Mouse (Mus musculus) limb, embryonic 10.5 days (tissue): ENCODE results near the gene Frrs1l. TPM values are rescaled to one million over a fixed set of nuclear protein-coding genes. Genes with fewer than 3 reads are reported as not detected.

ENCODE experiments used
- DNase-seq: peaks from one replicate; pipeline ENCODE4 v3.0.0-alpha.2; 2017; ENCODE audit warnings: low spot score
- H3K27ac ChIP-seq: fragments of 300-500 bp; sonication (generic); 2 replicates; pipeline ENCODE4 v1.5.1; 2016; ENCODE audit warnings: mild to moderate bottlenecking
- H3K27me3 ChIP-seq: fragments of 300-500 bp; sonication (generic); 2 replicates; pipeline ENCODE4 v1.6.1; 2016; ENCODE audit warnings: low read depth, mild to moderate bottlenecking; ENCODE audit not compliant: poor library complexity, severe bottlenecking
- H3K36me3 ChIP-seq: fragments of 300-500 bp; sonication (generic); 2 replicates; pipeline ENCODE4 v1.6.1; 2016; ENCODE audit warnings: mild to moderate bottlenecking, moderate library complexity
- H3K4me1 ChIP-seq: fragments of 300-500 bp; sonication (generic); 2 replicates; pipeline ENCODE4 v1.6.1; 2016
- H3K4me3 ChIP-seq: fragments of 300-500 bp; sonication (generic); 2 replicates; pipeline ENCODE4 v1.5.1; 2016; ENCODE audit warnings: mild to moderate bottlenecking, moderate library complexity
- H3K9me3 ChIP-seq: fragments of 300-500 bp; sonication (generic); replicated peaks from 2 replicates; pipeline ENCODE4 v1.6.1; 2016; ENCODE audit warnings: mild to moderate bottlenecking
- WGBS: fragments of 180-500 bp; shearing (Covaris S2); methylation state at CpG from one replicate; pipeline ENCODE4 v1.1.7; 2016; 5-methylcytosine and 5-hydroxymethylcytosine counted together
- polyA plus RNA-seq: library from polyadenylated mRNA; unstranded; fragments of >200 nt; fragmentation: Nextera tagmentation; extraction: Ambion mirVana; gene quantifications from 2 replicates; pipeline ENCODE4 v1.2.1, GENCODE M21; 2016

Frrs1l gene
- polyA plus RNA-seq, 1 experiment from 2014 or later = 0.20 TPM

GRCm38 (mm10) chr4:56953235-56953634 lies 37.0 kb downstream of the Frrs1l start:
- Histone ChIP-seq H3K4me3 (no peak overlapping the region), H3K4me1 (peaks cover 4% of the 10 kb centered on the region; the same call in 1 of the 2 replicates), H3K27me3 (no peaks in the 10 kb centered on the region), H3K36me3 (no peaks in the 10 kb centered on the region), H3K27ac (no peak overlapping the region), H3K9me3 (no peaks in the 10 kb centered on the region)
- WGBS = 72% methylated on average over 6 of the region's 6 CpGs
- no peak for DNase-seq

GRCm38 (mm10) chr4:56951701-56952100 lies 38.5 kb downstream of the Frrs1l start:
- Histone ChIP-seq H3K27me3 (no peaks in the 10 kb centered on the region), H3K27ac (no peak overlapping the region), H3K9me3 (no peaks in the 10 kb centered on the region), H3K36me3 (no peaks in the 10 kb centered on the region), H3K4me3 (no peak overlapping the region), H3K4me1 (peaks cover 7% of the 10 kb centered on the region)
- WGBS = 87% methylated on average over 3 of the region's 3 CpGs
- no peak for DNase-seq

GRCm38 (mm10) chr4:56949494-56949893 lies 40.7 kb downstream of the Frrs1l start:
- WGBS = 87% methylated on average over 6 of the region's 6 CpGs
- DNase-seq = no peak
- no peak overlapping the region for H3K27ac ChIP-seq
- H3K9me3 ChIP-seq = no peaks in the 10 kb centered on the region
- H3K27me3 ChIP-seq = no peaks in the 10 kb centered on the region
- no peak overlapping the region for H3K4me3 ChIP-seq
- H3K36me3 ChIP-seq = no peaks in the 10 kb centered on the region
- H3K4me1 ChIP-seq = peaks cover 21% of the 10 kb centered on the region

- Histone ChIP-seq H3K4me3 (peak within 1 kb of the TSS; percentile 88), H3K36me3 (no peaks in the 10 kb centered on the region), H3K4me1 (peaks cover 38% of the 10 kb centered on the region), H3K27me3 (no peaks in the 10 kb centered on the region), H3K9me3 (no peaks in the 10 kb centered on the region), H3K27ac (peak within 1 kb of the TSS; percentile 96)
- WGBS = under 1% methylated on average over 106 of the region's 107 CpGs
- DNase-seq = peak; percentile 95
Observed at GRCm38 (mm10) chr4:56946641-56947640, 43.2 kb downstream of the Frrs1l start, which contains the start of gene Tmem245. Tmem245 (minus strand) TSS chr4:56947437.

GRCm38 (mm10) chr4:56946180-56946579 lies 44.0 kb downstream of the Frrs1l start:
- no peak for DNase-seq

GRCm38 (mm10) chr4:56944286-56944685 lies 45.9 kb downstream of the Frrs1l start:
- Histone ChIP-seq H3K4me1 (peaks cover 38% of the 10 kb centered on the region), H3K27me3 (no peaks in the 10 kb centered on the region), H3K27ac (no peak overlapping the region), H3K9me3 (no peaks in the 10 kb centered on the region), H3K4me3 (no peak overlapping the region), H3K36me3 (no peaks in the 10 kb centered on the region)
- 71% methylated on average over 4 of the region's 4 CpGs for WGBS
- no peak for DNase-seq

More at GRCm38 (mm10) chr4:56946180-56946579, 44.0 kb downstream of the Frrs1l start:
- 3% methylated on average over 14 of the region's 14 CpGs for WGBS
- peak overlapping the region; percentile 96 for H3K27ac ChIP-seq
- H3K9me3 ChIP-seq = no peaks in the 10 kb centered on the region
- no peaks in the 10 kb centered on the region for H3K27me3 ChIP-seq
- no peaks in the 10 kb centered on the region for H3K36me3 ChIP-seq
- peak overlapping the region; percentile 88 for H3K4me3 ChIP-seq
- H3K4me1 ChIP-seq = peaks cover 38% of the 10 kb centered on the region

- DNase-seq = no peak
- 59% methylated on average over 1 of the region's 1 CpGs for WGBS
- Histone ChIP-seq H3K4me1 (peaks cover 38% of the 10 kb centered on the region), H3K36me3 (peaks cover 3% of the 10 kb centered on the region), H3K9me3 (no peaks in the 10 kb centered on the region), H3K27ac (no peak overlapping the region), H3K27me3 (no peaks in the 10 kb centered on the region), H3K4me3 (no peak overlapping the region)
Observed at GRCm38 (mm10) chr4:56943258-56943657, 46.9 kb downstream of the Frrs1l start.

GRCm38 (mm10) chr4:56942567-56942966 lies 47.6 kb downstream of the Frrs1l start:
- no peak for DNase-seq
- no peak overlapping the region for H3K4me3 ChIP-seq
- H3K4me1 ChIP-seq = peaks cover 33% of the 10 kb centered on the region
- peaks cover 4% of the 10 kb centered on the region for H3K36me3 ChIP-seq
- WGBS = 92% methylated on average over 1 of the region's 1 CpGs
- H3K27ac ChIP-seq = no peak overlapping the region
- no peaks in the 10 kb centered on the region for H3K27me3 ChIP-seq
- H3K9me3 ChIP-seq = no peaks in the 10 kb centered on the region

GRCm38 (mm10) chr4:56941481-56941880 lies 48.7 kb downstream of the Frrs1l start:
- peaks cover 31% of the 10 kb centered on the region for H3K4me1 ChIP-seq
- 95% methylated on average over 4 of the region's 4 CpGs for WGBS
- H3K27ac ChIP-seq = no peak overlapping the region
- peaks cover 14% of the 10 kb centered on the region for H3K36me3 ChIP-seq
- no peak for DNase-seq
- no peak overlapping the region for H3K4me3 ChIP-seq
- no peaks in the 10 kb centered on the region for H3K27me3 ChIP-seq
- no peaks in the 10 kb centered on the region for H3K9me3 ChIP-seq

GRCm38 (mm10) chr4:56937136-56937535 lies 53.1 kb downstream of the Frrs1l start:
- DNase-seq = no peak
- H3K27ac ChIP-seq = no peak overlapping the region
- H3K9me3 ChIP-seq = no peaks in the 10 kb centered on the region
- no peaks in the 10 kb centered on the region for H3K27me3 ChIP-seq
- H3K4me1 ChIP-seq = no peaks in the 10 kb centered on the region
- H3K4me3 ChIP-seq = no peak overlapping the region
- peaks cover 56% of the 10 kb centered on the region for H3K36me3 ChIP-seq
- WGBS = 79% methylated on average over 6 of the region's 6 CpGs

- peaks cover 73% of the 10 kb centered on the region for H3K36me3 ChIP-seq
Observed at GRCm38 (mm10) chr4:56935327-56935726, 54.9 kb downstream of the Frrs1l start.

GRCm38 (mm10) chr4:56933154-56933553 lies 57.0 kb downstream of the Frrs1l start:
- Histone ChIP-seq H3K9me3 (no peaks in the 10 kb centered on the region), H3K4me1 (no peaks in the 10 kb centered on the region), H3K27me3 (no peaks in the 10 kb centered on the region), H3K4me3 (no peak overlapping the region), H3K36me3 (peaks cover 91% of the 10 kb centered on the region), H3K27ac (no peak overlapping the region)
- WGBS = 93% methylated on average over 4 of the region's 4 CpGs
- no peak for DNase-seq

More at GRCm38 (mm10) chr4:56935327-56935726, 54.9 kb downstream of the Frrs1l start:
- no peak overlapping the region for H3K4me3 ChIP-seq
- DNase-seq = no peak
- no peaks in the 10 kb centered on the region for H3K4me1 ChIP-seq
- WGBS = no CpG with 5 or more reads among the region's 1 CpGs
- no peak overlapping the region for H3K27ac ChIP-seq
- H3K9me3 ChIP-seq = no peaks in the 10 kb centered on the region
- no peaks in the 10 kb centered on the region for H3K27me3 ChIP-seq

GRCm38 (mm10) chr4:56932096-56932495 lies 58.1 kb downstream of the Frrs1l start:
- peaks cover 93% of the 10 kb centered on the region for H3K36me3 ChIP-seq

More at GRCm38 (mm10) chr4:56932096-56932495, 58.1 kb downstream of the Frrs1l start:
- no peaks in the 10 kb centered on the region for H3K9me3 ChIP-seq
- no peak for DNase-seq
- no peak overlapping the region for H3K27ac ChIP-seq
- H3K4me1 ChIP-seq = no peaks in the 10 kb centered on the region
- no peak overlapping the region for H3K4me3 ChIP-seq
- 75% methylated on average over 7 of the region's 7 CpGs for WGBS
- no peaks in the 10 kb centered on the region for H3K27me3 ChIP-seq
